Mouse (Mus musculus) liver, embryonic 13.5 days (tissue): ENCODE data around the gene Efna3. TPM values are rescaled to one million over a fixed set of nuclear protein-coding genes. Genes with fewer than 3 reads are reported as not detected.

ENCODE experiments used
- ATAC-seq: fragments of 200-750 bp; cut with Nextera tagmentation; 2 replicates; pipeline ENCODE4 v1.8.0; 2017; ENCODE audit warnings: low read depth, mild to moderate bottlenecking, moderate number of reproducible peaks, moderate library complexity
- DNase-seq: peaks from one replicate; pipeline ENCODE4 v3.0.0; 2022
- H3K27ac ChIP-seq: fragments of 300-500 bp; sonication (generic); 2 replicates; pipeline ENCODE4 v1.5.1; 2015; ENCODE audit warnings: moderate library complexity, mild to moderate bottlenecking, inconsistent platforms
- H3K27me3 ChIP-seq: fragments of 300-500 bp; sonication (generic); 2 replicates; pipeline ENCODE4 v1.6.1; 2015; ENCODE audit warnings: mild to moderate bottlenecking, inconsistent platforms
- H3K36me3 ChIP-seq: fragments of 300-500 bp; sonication (generic); 2 replicates; pipeline ENCODE4 v1.6.1; 2015; ENCODE audit warnings: mild to moderate bottlenecking, inconsistent platforms
- H3K4me1 ChIP-seq: fragments of 300-500 bp; sonication (generic); replicated peaks from 2 replicates; pipeline ENCODE4 v1.6.1; 2015; ENCODE audit warnings: inconsistent platforms
- H3K4me2 ChIP-seq: fragments of 300-500 bp; sonication (generic); 2 replicates; pipeline ENCODE4 v1.6.1; 2015; ENCODE audit warnings: inconsistent platforms, mild to moderate bottlenecking, moderate library complexity
- H3K4me3 ChIP-seq: fragments of 300-500 bp; sonication (generic); replicated peaks from 2 replicates; pipeline ENCODE4 v1.5.1; 2015; ENCODE audit warnings: mild to moderate bottlenecking, inconsistent platforms
- H3K9ac ChIP-seq: fragments of 300-500 bp; sonication (generic); 2 replicates; pipeline ENCODE4 v1.6.1; 2015; ENCODE audit warnings: mild to moderate bottlenecking, inconsistent platforms
- H3K9me3 ChIP-seq: fragments of 300-500 bp; sonication (generic); replicated peaks from 2 replicates; pipeline ENCODE4 v1.6.1; 2016; ENCODE audit warnings: inconsistent platforms
- WGBS: fragments of 180-500 bp; shearing (Covaris S2); methylation state at CpG from one replicate; pipeline ENCODE4 v1.1.7; 2015; ENCODE audit not compliant: insufficient replicate concordance; 5-methylcytosine and 5-hydroxymethylcytosine counted together
- polyA plus RNA-seq: library from polyadenylated mRNA; unstranded; fragments of >200 nt; fragmentation: Nextera tagmentation; extraction: Ambion mirVana; gene quantifications from 2 replicates; pipeline ENCODE4 v1.2.1, GENCODE M21; 2015

Efna3 gene
- polyA plus RNA-seq, 1 experiment from 2014 or later: 0.32 TPM

GRCm38 (mm10) chr3:89314340-89314739 is 8.4 kb downstream of the Efna3 start:
- Histone ChIP-seq H3K27ac (no peak overlapping the region), H3K36me3 (no peaks in the 10 kb centered on the region), H3K4me2 (no peak overlapping the region), H3K4me3 (no peak overlapping the region), H3K27me3 (peaks cover 43% of the 10 kb centered on the region), H3K9me3 (no peaks in the 10 kb centered on the region), H3K4me1 (peaks cover 11% of the 10 kb centered on the region), H3K9ac (no peak overlapping the region)
- ATAC-seq (no peak), DNase-seq (no peak)
- 63% methylated on average over 5 of the region's 5 CpGs for WGBS

- no peaks in the 10 kb centered on the region for H3K9me3 ChIP-seq
- H3K27me3 ChIP-seq: no peaks in the 10 kb centered on the region
- DNase-seq (peak; percentile 34), ATAC-seq (peak; percentile 34; the same call in 1 of the 2 replicates)
- H3K9ac ChIP-seq: no peak overlapping the region
- WGBS: 7% methylated on average over 9 of the region's 9 CpGs
- no peaks in the 10 kb centered on the region for H3K36me3 ChIP-seq
- H3K4me1 ChIP-seq: 0 out of 2 replicates have a peak, but pooled peaks cover 4% of the 10 kb centered on the region
- no peak overlapping the region for H3K4me2 ChIP-seq
- no peak overlapping the region for H3K4me3 ChIP-seq
- H3K27ac ChIP-seq: no peak overlapping the region
Observed at GRCm38 (mm10) chr3:89308089-89308488, 14.7 kb downstream of the Efna3 start.

GRCm38 (mm10) chr3:89305551-89306325 is 17.0 kb downstream of the Efna3 start:
- H3K36me3 ChIP-seq: no peaks in the 10 kb centered on the region
- no peak overlapping the region for H3K27ac ChIP-seq
- no peaks in the 10 kb centered on the region for H3K9me3 ChIP-seq
- no peak for ATAC-seq
- 0 out of 2 replicates have a peak, but pooled peaks cover 4% of the 10 kb centered on the region for H3K4me1 ChIP-seq
- H3K9ac ChIP-seq: no peak overlapping the region
- H3K4me2 ChIP-seq: no peak overlapping the region
- 0 out of 2 replicates have a peak, but pooled peaks cover 2% of the 10 kb centered on the region for H3K27me3 ChIP-seq
- DNase-seq: no peak
- 72% methylated on average over 8 of the region's 8 CpGs for WGBS
- no peak overlapping the region for H3K4me3 ChIP-seq

GRCm38 (mm10) chr3:89305105-89305504 is 17.7 kb downstream of the Efna3 start:
- no peak overlapping the region for H3K4me2 ChIP-seq
- H3K9me3 ChIP-seq: no peaks in the 10 kb centered on the region
- WGBS: 53% methylated on average over 4 of the region's 4 CpGs
- H3K27me3 ChIP-seq: peaks cover 6% of the 10 kb centered on the region
- H3K36me3 ChIP-seq: no peaks in the 10 kb centered on the region
- no peak for ATAC-seq
- 0 out of 2 replicates have a peak, but pooled peaks cover 4% of the 10 kb centered on the region for H3K4me1 ChIP-seq
- no peak overlapping the region for H3K9ac ChIP-seq
- DNase-seq: no peak
- H3K4me3 ChIP-seq: no peak overlapping the region
- H3K27ac ChIP-seq: no peak overlapping the region

- Histone ChIP-seq H3K9me3 (no peaks in the 10 kb centered on the region), H3K9ac (no peak overlapping the region), H3K4me3 (no peak overlapping the region), H3K27me3 (peaks cover 12% of the 10 kb centered on the region), H3K4me2 (no peak overlapping the region), H3K27ac (no peak overlapping the region), H3K4me1 (peaks cover 4% of the 10 kb centered on the region; the same call in 1 of the 2 replicates), H3K36me3 (no peaks in the 10 kb centered on the region)
- DNase-seq: no peak
- 51% methylated on average over 6 of the region's 6 CpGs for WGBS
- ATAC-seq: no peak
Observed at GRCm38 (mm10) chr3:89304440-89304839, 18.3 kb downstream of the Efna3 start.

- H3K4me3 ChIP-seq: no peak overlapping the region
- WGBS: 47% methylated on average over 2 of the region's 2 CpGs
- H3K4me1 ChIP-seq: peaks cover 4% of the 10 kb centered on the region
- DNase-seq: no peak
- no peaks in the 10 kb centered on the region for H3K36me3 ChIP-seq
- no peak overlapping the region for H3K27ac ChIP-seq
- peaks cover 28% of the 10 kb centered on the region for H3K27me3 ChIP-seq
- H3K4me2 ChIP-seq: no peak overlapping the region
- ATAC-seq: no peak
- no peak overlapping the region for H3K9ac ChIP-seq
- no peaks in the 10 kb centered on the region for H3K9me3 ChIP-seq
Observed at GRCm38 (mm10) chr3:89300514-89300913, 22.3 kb downstream of the Efna3 start.

GRCm38 (mm10) chr3:89300071-89300470 is 22.7 kb downstream of the Efna3 start:
- Histone ChIP-seq H3K27ac (no peak overlapping the region), H3K4me1 (peaks cover 4% of the 10 kb centered on the region), H3K4me2 (peak overlapping the region; percentile 46), H3K36me3 (no peaks in the 10 kb centered on the region), H3K4me3 (no peak overlapping the region), H3K9me3 (no peaks in the 10 kb centered on the region), H3K27me3 (peaks cover 28% of the 10 kb centered on the region), H3K9ac (no peak overlapping the region)
- WGBS: 43% methylated on average over 1 of the region's 1 CpGs
- ATAC-seq: no peak
- no peak for DNase-seq

- DNase-seq (no peak), ATAC-seq (no peak)
- H3K4me2 ChIP-seq: peak overlapping the region; percentile 46
- no peak overlapping the region for H3K9ac ChIP-seq
- peaks cover 4% of the 10 kb centered on the region for H3K4me1 ChIP-seq
- no peaks in the 10 kb centered on the region for H3K9me3 ChIP-seq
- H3K36me3 ChIP-seq: no peaks in the 10 kb centered on the region
- H3K4me3 ChIP-seq: 0 out of 2 replicates have a peak overlapping the region, but pooled peaks have one; percentile 11
- WGBS: 6% methylated on average over 14 of the region's 14 CpGs
- peaks cover 28% of the 10 kb centered on the region for H3K27me3 ChIP-seq
- no peak overlapping the region for H3K27ac ChIP-seq
Observed at GRCm38 (mm10) chr3:89299499-89299898, 23.3 kb downstream of the Efna3 start.

- H3K4me3 ChIP-seq: no peak overlapping the region
- no peak overlapping the region for H3K4me2 ChIP-seq
- peaks cover 28% of the 10 kb centered on the region for H3K27me3 ChIP-seq
- peaks cover 4% of the 10 kb centered on the region for H3K4me1 ChIP-seq
- no peaks in the 10 kb centered on the region for H3K36me3 ChIP-seq
- H3K27ac ChIP-seq: no peak overlapping the region
- H3K9me3 ChIP-seq: no peaks in the 10 kb centered on the region
- no peak for DNase-seq
- ATAC-seq: no peak
- WGBS: 70% methylated on average over 6 of the region's 6 CpGs
- H3K9ac ChIP-seq: no peak overlapping the region
Observed at GRCm38 (mm10) chr3:89298908-89299307, 23.9 kb downstream of the Efna3 start.

GRCm38 (mm10) chr3:89296761-89297396 is 25.9 kb downstream of the Efna3 start:
- 68% methylated on average over 11 of the region's 11 CpGs for WGBS
- Histone ChIP-seq H3K36me3 (no peaks in the 10 kb centered on the region), H3K4me3 (no peak overlapping the region), H3K9ac (no peak overlapping the region), H3K9me3 (no peaks in the 10 kb centered on the region), H3K27ac (no peak overlapping the region), H3K27me3 (peaks cover 28% of the 10 kb centered on the region), H3K4me2 (no peak overlapping the region), H3K4me1 (peaks cover 9% of the 10 kb centered on the region)
- ATAC-seq (no peak), DNase-seq (no peak)

- Histone ChIP-seq H3K27ac (no peak overlapping the region; the same call in 1 of the 2 replicates), H3K9me3 (no peaks in the 10 kb centered on the region), H3K4me2 (no peak overlapping the region), H3K4me1 (peaks cover 9% of the 10 kb centered on the region), H3K9ac (no peak overlapping the region), H3K27me3 (peaks cover 27% of the 10 kb centered on the region), H3K36me3 (no peaks in the 10 kb centered on the region), H3K4me3 (no peak overlapping the region)
- ATAC-seq: no peak
- DNase-seq: no peak
- 49% methylated on average over 8 of the region's 8 CpGs for WGBS
Observed at GRCm38 (mm10) chr3:89295685-89296230, 27.0 kb downstream of the Efna3 start.
